Mouse (Mus musculus) MEL-GATA-1-ER (cell line): ENCODE data around the gene Btbd11.
"Not testable (repeated sequence)": the region's sequence is repeated elsewhere in the genome, so short reads cannot be mapped to it uniquely, and the experiment has no call there.

ENCODE experiments used
- DNase-seq: peaks from one replicate; pipeline ENCODE4 v3.0.0-alpha.2; 2012; ENCODE audit warnings: low read depth; ENCODE audit errors: extremely low read depth

The Btbd11 gene

GRCm38 (mm10) chr10:85645346-85645745 lies 258.7 kb downstream of the Btbd11 start:
- DNase-seq: no peak

- DNase-seq: no peak
Observed at GRCm38 (mm10) chr10:85651706-85652105, 265.1 kb downstream of the Btbd11 start.

- DNase-seq: no peak
Observed at GRCm38 (mm10) chr10:85655881-85656280, 269.3 kb downstream of the Btbd11 start.

- DNase-seq: no peak
Observed at GRCm38 (mm10) chr10:85657886-85658285, 271.3 kb downstream of the Btbd11 start.

GRCm38 (mm10) chr10:85673512-85673921 lies 286.9 kb downstream of the Btbd11 start:
- DNase-seq: no peak

GRCm38 (mm10) chr10:85678635-85679034 lies 292.0 kb downstream of the Btbd11 start:
- DNase-seq: no peak

- DNase-seq: no peak
Observed at GRCm38 (mm10) chr10:85682446-85682845, 295.8 kb downstream of the Btbd11 start.

- not testable (repeated sequence) for DNase-seq
Observed at GRCm38 (mm10) chr10:85694429-85694828, 307.8 kb downstream of the Btbd11 start.

- no peak for DNase-seq
Observed at GRCm38 (mm10) chr10:85699721-85700120, 313.1 kb downstream of the Btbd11 start.

- DNase-seq: not testable (repeated sequence)
Observed at GRCm38 (mm10) chr10:85709790-85710189, 323.2 kb downstream of the Btbd11 start.
